Mouse (Mus musculus) brain, embryonic 14.5 days (tissue): ENCODE measurements around the gene Immp2l.

Experiments
- CTCF ChIP-seq: fragments of 200-500 bp; IDR thresholded peaks from 2 replicates; pipeline ENCODE4 v1.5.1; 2012; ENCODE audit warnings: inconsistent platforms, mild to moderate bottlenecking, moderate library complexity, borderline replicate concordance; ENCODE audit not compliant: insufficient read depth, insufficient read length; ENCODE audit errors: extremely low read depth
- POLR2A ChIP-seq: fragments of 200-500 bp; IDR thresholded peaks from 2 replicates; pipeline ENCODE4 v1.6.1; 2012; ENCODE audit warnings: mild to moderate bottlenecking, inconsistent platforms, borderline replicate concordance; ENCODE audit not compliant: poor library complexity, insufficient read depth, insufficient read length, severe bottlenecking; ENCODE audit errors: extremely low read depth

DNA sequence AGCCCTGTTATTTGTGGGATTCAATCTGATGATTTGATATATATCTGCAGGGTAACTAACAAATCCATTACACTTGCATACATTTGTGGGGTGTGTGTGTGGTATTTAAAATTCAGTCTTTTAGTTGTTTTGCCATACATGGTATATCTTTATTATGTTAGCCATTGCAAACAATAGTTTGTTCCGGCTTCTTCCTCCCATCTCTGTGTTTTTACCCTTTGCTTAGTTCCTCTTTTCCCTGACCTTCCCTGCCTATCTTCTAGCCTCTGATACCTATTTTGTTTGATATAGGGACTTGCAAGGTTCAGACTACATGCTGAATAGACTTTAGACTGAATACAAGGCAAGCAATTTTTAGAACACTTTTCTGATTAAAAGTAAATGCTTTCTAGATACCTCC is 254.0 kb downstream of the Immp2l start:
- TF ChIP-seq POLR2A (no peak), CTCF (no peak)
